ENCODE assay signal across 9 mouse cellular contexts in genomic region chr19:45221458-45221783, GRCm38 (mm10). TPM values are rescaled to one million over a fixed set of nuclear protein-coding genes. Genes with fewer than 3 reads are reported as not detected.
DNase-seq lines count a peak whose midpoint lies in the region; ATAC-seq and TF ChIP-seq lines count a peak whose summit lies in the region.
"Had no signal": no experiment of that assay in that cellular context is flagged by ENCODE, and none has a peak within 500 bp of the region (broad histone marks: within the 10 kb centered on the region; RNA-seq: fewer than 3 reads in every experiment).

No protein-coding gene starts in this region.

- H3K27ac ChIP-seq in heart, embryonic 10.5 days: no peak overlapping the region
- no peak overlapping the region for H3K27ac ChIP-seq in hindbrain, embryonic 11.5 days (ENCODE audit: low read depth, low read length)
- H3K27ac ChIP-seq in midbrain, embryonic 10.5 days (replicated peaks): no peak overlapping the region

- peak; percentile 12; the same call in 1 of the 2 replicates for ATAC-seq in hindbrain, embryonic 11.5 days (ENCODE audit: low FRiP score)

- TF ChIP-seq CTCF in E14TG2a.4 (conservative IDR thresholded peaks at IDR 0.05; ENCODE audit: low read length): no peak

- H3K36me3 ChIP-seq in heart, embryonic 10.5 days: no peaks in the 10 kb centered on the region
- no peaks in the 10 kb centered on the region for H3K36me3 ChIP-seq in E14TG2a.4 (ENCODE audit: insufficient read depth, low read length)
- H3K36me3 ChIP-seq in hindbrain, embryonic 11.5 days (ENCODE audit: control insufficient read depth, insufficient read depth, low read length): no peaks in the 10 kb centered on the region
- H3K36me3 ChIP-seq in midbrain, embryonic 10.5 days: no peaks in the 10 kb centered on the region

- WGBS in heart, embryonic 10.5 days: 2% methylated on average over 9 of the region's 9 CpGs
- 4% methylated on average over 9 of the region's 9 CpGs for WGBS in hindbrain, embryonic 11.5 days
- WGBS in midbrain, embryonic 10.5 days: under 1% methylated on average over 9 of the region's 9 CpGs

- peaks cover 76% of the 10 kb centered on the region for H3K27me3 ChIP-seq in heart, embryonic 10.5 days (ENCODE audit: insufficient read depth, poor library complexity, severe bottlenecking)
- peaks cover 70% of the 10 kb centered on the region for H3K27me3 ChIP-seq in E14TG2a.4 (ENCODE audit: insufficient read depth, low read length)
- H3K27me3 ChIP-seq in hindbrain, embryonic 11.5 days (ENCODE audit: control insufficient read depth, insufficient read depth, low read length): peaks cover 64% of the 10 kb centered on the region
- H3K27me3 ChIP-seq in midbrain, embryonic 10.5 days (ENCODE audit: low read depth, poor library complexity, severe bottlenecking): peaks cover 95% of the 10 kb centered on the region

- peak overlapping the region; percentile 51 for H3K4me2 ChIP-seq in hindbrain, embryonic 11.5 days (replicated peaks; ENCODE audit: low read depth, low read length)

- peak overlapping the region; percentile 54 for H3K4me3 ChIP-seq in heart, embryonic 10.5 days
- H3K4me3 ChIP-seq in E14TG2a.4 (replicated peaks; ENCODE audit: low read length): peak overlapping the region; percentile 26; the same call in 1 of the 2 replicates
- peak overlapping the region; percentile 22; the same call in 1 of the 2 replicates for H3K4me3 ChIP-seq in hindbrain, embryonic 11.5 days (ENCODE audit: low read depth, low read length)
- peak overlapping the region; percentile 47 for H3K4me3 ChIP-seq in midbrain, embryonic 10.5 days

- H3K9me3 ChIP-seq in heart, embryonic 10.5 days: no peaks in the 10 kb centered on the region
- H3K9me3 ChIP-seq in E14TG2a.4 (ENCODE audit: low read length): no peaks in the 10 kb centered on the region
- no peaks in the 10 kb centered on the region for H3K9me3 ChIP-seq in hindbrain, embryonic 11.5 days (ENCODE audit: control insufficient read depth, low read length)
- H3K9me3 ChIP-seq in midbrain, embryonic 10.5 days (replicated peaks): no peaks in the 10 kb centered on the region

- no peak for DNase-seq in heart, embryonic 10.5 days (ENCODE audit: low spot score)
- DNase-seq in heart, adult 8-10 months (ENCODE audit: low spot score): no peak
- DNase-seq in hindbrain, embryonic 11.5 days (ENCODE audit: low spot score): no peak
- no peak for DNase-seq in midbrain, embryonic 10.5 days (ENCODE audit: low spot score)
- no peak for DNase-seq in ovary, postnatal 14 days (ENCODE audit: low spot score)
- no peak for DNase-seq in frontal cortex, postnatal 14 days (ENCODE audit: low spot score in 2 of 2)
- no peak for DNase-seq in adrenal gland, postnatal 25 days

- no peak overlapping the region for H3K9ac ChIP-seq in hindbrain, embryonic 11.5 days (ENCODE audit: low read depth, low read length)

- peaks cover 21% of the 10 kb centered on the region for H3K4me1 ChIP-seq in heart, embryonic 10.5 days
- H3K4me1 ChIP-seq in E14TG2a.4 (replicated peaks; ENCODE audit: low read depth, low read length): peaks cover 35% of the 10 kb centered on the region
- H3K4me1 ChIP-seq in hindbrain, embryonic 11.5 days (replicated peaks; ENCODE audit: control insufficient read depth, insufficient read depth, low read length): 0 out of 2 replicates have a peak, but pooled peaks cover 12% of the 10 kb centered on the region
- H3K4me1 ChIP-seq in midbrain, embryonic 10.5 days: peaks cover 17% of the 10 kb centered on the region

RNA-seq across cellular contexts. Expression of gene Lbx1, which starts 14.2 kb away (rescaled TPM):
- polyA plus RNA-seq in heart, embryonic 10.5 days (2016; fragmentation: Nextera tagmentation; extraction: Ambion mirVana): 0.20 and 1.0 TPM in 2 replicates
- total RNA-seq in heart, adult 8-10 months (2022): under 1 TPM in 1 of 4 experiments, not detected in 3; 0.17 TPM
- 7.6 and 8.5 TPM in 2 replicates for polyA plus RNA-seq in hindbrain, embryonic 11.5 days (2014; fragmentation: Nextera tagmentation; extraction: Ambion mirVana)
- polyA plus RNA-seq in midbrain, embryonic 10.5 days (2016; fragmentation: Nextera tagmentation; extraction: Ambion mirVana): 0.05 TPM in 1 of 2 replicates, not detected in the other
- total RNA-seq in adrenal gland, postnatal 25 days (2021): not detected in 2 replicates
- total RNA-seq: left cerebral cortex, postnatal 36 days had no signal
